Mouse (Mus musculus) erythroblast, embryonic 14.5 days (primary cell): ENCODE measurements around the gene Sars2.

Source experiments
- GATA1 ChIP-seq: IDR thresholded peaks from 2 replicates; pipeline ENCODE4 v1.6.1; 2012; ENCODE audit warnings: low read length, inconsistent platforms, mixed read lengths
- TAL1 ChIP-seq: IDR thresholded peaks from 3 replicates; pipeline ENCODE4 v1.6.1; 2012; ENCODE audit warnings: low read length, inconsistent platforms, mixed read lengths

DNA sequence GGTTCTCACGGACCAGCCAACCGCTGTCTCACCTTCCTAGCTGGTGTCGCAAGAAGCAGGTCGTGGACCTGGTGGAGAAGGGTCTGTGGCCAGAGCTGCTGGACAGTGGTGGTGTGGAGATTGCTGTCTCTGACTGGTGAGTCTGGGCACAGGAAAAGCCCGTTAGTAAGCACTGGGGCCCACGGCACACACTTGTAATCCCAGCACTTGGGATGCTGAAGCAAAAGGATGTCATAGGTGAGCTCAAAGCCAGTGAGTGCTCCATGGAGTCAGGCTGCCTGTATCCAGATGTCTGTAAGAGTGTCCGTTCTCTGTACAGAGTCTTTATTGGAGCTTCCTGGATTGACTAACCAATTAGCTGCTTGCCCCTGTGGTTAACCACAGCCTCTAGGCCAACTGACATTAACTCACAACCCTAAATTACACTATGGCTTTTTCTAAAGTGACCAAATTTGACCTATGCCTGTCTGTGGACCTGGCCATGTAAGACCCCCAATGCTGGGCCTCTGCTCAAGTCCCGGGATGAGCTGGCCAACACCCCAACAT, 46.8 kb upstream of the Sars2 start:
- TF ChIP-seq TAL1 (no peak), GATA1 (no peak)
